Mouse (Mus musculus) left cerebral cortex, postnatal 25 days (tissue): ENCODE results near the gene Tmx2. TPM values are rescaled to one million over a fixed set of nuclear protein-coding genes. Genes with fewer than 3 reads are reported as not detected.
"Not testable (repeated sequence)": the region's sequence is repeated elsewhere in the genome, so short reads cannot be mapped to it uniquely, and the experiment has no call there.

Source experiments
- DNase-seq, 2 experiments: peaks; one replicate each; pipeline ENCODE4 v3.0.0; 2022; ENCODE audit warnings: low spot score in 2 of 2, mixed read lengths in 1 of 2
- intact Hi-C: fragments of 180-260 bp; cut with DNase I; formaldehyde crosslinking; loops from one replicate; pipeline ENCODE4 v1.15.1; 2025
- total RNA-seq, 2 experiments: library from RNA; stranded (reverse); gene quantifications; 2 replicates each; pipeline ENCODE4 v1.2.3; 2021

Tmx2 gene
- 100 to 1,000 TPM; 225 to 235 TPM for total RNA-seq

GRCm38 (mm10) chr2:84679016-84679415, at the start of gene Tmx2:
Tmx2 (minus strand) TSS chr2:84679140.
- intact Hi-C loops = no loop called here
- no peak for DNase-seq

DNA sequence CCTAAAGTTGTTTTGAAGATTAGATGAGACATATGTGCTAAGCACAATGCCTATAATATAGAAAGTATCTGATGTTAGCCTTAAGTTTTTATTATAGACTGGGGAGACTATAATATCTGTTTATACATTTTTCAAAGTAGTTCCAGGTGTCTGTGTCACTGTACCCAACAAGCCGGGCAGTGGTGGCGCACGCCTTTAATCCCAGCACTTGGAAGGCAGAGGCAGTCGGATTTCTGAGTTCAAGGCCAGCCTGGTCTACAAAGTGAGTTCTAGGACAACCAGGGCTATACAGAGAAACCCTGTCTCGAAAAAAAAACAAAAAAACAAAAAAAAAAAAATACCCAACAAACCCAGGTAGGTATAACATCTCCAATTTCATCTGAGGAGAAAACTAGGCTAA, 49.3 kb upstream of the Tmx2 start:
- DNase-seq, intact Hi-C loops: not testable (repeated sequence)

DNA sequence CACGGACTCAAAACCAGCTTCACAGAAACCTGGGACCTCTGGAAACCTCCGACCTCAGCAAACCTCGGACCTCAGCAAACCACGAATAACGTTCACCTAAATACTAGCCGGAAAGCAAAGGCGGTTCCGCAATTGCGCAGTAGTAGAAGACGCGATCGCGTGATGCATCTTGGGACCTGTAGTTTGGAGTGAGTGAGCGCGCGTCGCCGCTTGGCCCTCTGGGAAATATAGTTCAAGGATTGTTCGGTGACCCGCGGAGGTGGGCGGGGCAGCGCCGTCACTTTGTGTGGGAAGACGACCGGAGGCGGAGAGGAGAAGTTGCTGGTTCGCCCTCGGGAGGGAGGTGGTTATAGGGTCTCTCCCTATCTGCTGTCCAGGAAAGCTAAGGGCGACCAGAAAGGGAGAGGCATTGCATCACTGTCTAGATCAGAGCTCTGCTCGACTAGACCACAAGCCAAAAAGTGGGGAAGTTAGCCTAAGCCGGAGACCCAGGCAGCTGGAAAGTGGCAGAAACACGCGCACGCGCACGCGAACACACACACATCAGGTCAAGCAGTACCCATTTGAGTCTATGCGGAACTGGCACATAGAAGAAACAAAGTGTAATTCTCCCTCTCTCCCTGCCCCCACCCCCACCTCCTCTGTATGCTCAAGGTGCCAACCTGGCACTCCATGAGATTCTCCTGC, 48.4 kb upstream of the Tmx2 start, which contains the start of gene Clp1:
Clp1 (minus strand) TSS at position 179 of the 687 bp plus-strand sequence.
- DNase-seq = peak; percentile 97 to 99
- intact Hi-C loops = loop anchor here (1.0 kb wide), 1 partner anchor 12 kb away; the partner anchor contains the start of gene Zdhhc5

DNA sequence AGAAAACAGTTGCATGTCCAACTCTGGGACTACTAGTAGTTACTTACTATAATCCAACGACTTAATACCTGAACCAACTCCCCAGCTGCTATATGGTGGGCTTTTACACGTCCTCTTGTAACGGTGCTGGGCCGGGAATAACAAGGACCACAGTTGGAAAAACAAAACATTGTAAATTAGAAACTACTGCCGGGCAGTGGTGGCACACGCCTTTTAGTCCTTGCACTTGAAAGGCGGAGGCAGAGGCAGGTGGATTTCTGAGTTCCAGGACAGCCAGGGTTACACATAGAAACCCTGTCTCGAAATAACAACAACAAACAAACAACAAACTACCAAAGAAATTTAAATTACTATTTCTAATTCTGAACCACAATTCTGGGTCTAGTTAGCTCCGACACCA, 47.8 kb upstream of the Tmx2 start:
- intact Hi-C loops = loop anchor here (1.0 kb wide), 1 partner anchor 11 kb away; the partner anchor contains the start of gene Zdhhc5
- DNase-seq = no peak

DNA sequence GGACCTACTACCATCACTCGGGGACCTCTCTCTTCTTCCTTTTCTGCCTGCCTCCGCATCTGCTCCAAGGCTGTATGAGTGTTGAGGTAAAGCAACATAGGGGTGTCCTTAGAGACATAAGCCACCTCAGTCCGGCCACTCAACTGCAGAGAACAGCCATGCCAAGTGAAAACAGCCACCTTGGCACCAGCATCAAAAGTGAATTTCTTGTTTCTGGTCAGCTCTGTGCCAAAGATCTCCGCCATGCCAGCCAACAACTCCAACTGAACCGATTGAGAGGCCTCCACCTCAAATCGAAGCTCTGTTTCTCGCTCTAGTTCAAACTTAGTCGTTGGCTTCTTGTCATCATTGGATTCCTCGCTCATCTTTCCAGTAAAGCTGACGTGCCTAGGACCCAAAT, 46.8 kb upstream of the Tmx2 start:
- intact Hi-C loops = no loop called here
- no peak for DNase-seq

- intact Hi-C loops = no loop called here
- no peak for DNase-seq
Observed at GRCm38 (mm10) chr2:84723856-84724255, 44.9 kb upstream of the Tmx2 start.

- DNase-seq = no peak
- intact Hi-C loops = no loop called here
Observed at GRCm38 (mm10) chr2:84721182-84721581, 42.2 kb upstream of the Tmx2 start.

- intact Hi-C loops = no loop called here
- DNase-seq = no peak
Observed at GRCm38 (mm10) chr2:84720718-84721117, 41.8 kb upstream of the Tmx2 start.

- intact Hi-C loops = loop anchor here (5.0 kb wide), 3 partner anchors 80 to 330 kb away; partner anchors contain the start of genes Rtn4rl2, Tnks1bp1 and Ube2l6
- DNase-seq = no peak
Observed at GRCm38 (mm10) chr2:84717357-84717756, 38.4 kb upstream of the Tmx2 start.

GRCm38 (mm10) chr2:84716423-84717355, 37.7 kb upstream of the Tmx2 start:
- intact Hi-C loops = loop anchor here (5.0 kb wide), 3 partner anchors 81 to 331 kb away; partner anchors contain the start of genes Rtn4rl2, Tnks1bp1 and Ube2l6
- DNase-seq = no peak

- peak; percentile 67 to 97 for DNase-seq
- intact Hi-C loops = loop anchor here (1.0 to 5.0 kb wide), 4 partner anchors 12 to 332 kb away; partner anchors contain the start of genes Clp1, Rtn4rl2, Tnks1bp1 and Ube2l6
Observed at GRCm38 (mm10) chr2:84715562-84716361, 36.8 kb upstream of the Tmx2 start.

GRCm38 (mm10) chr2:84714811-84715561, 36.0 kb upstream of the Tmx2 start, which contains the start of gene Zdhhc5:
Zdhhc5 (minus strand) TSS chr2:84715180.
- DNase-seq = peak; percentile 99
- intact Hi-C loops = loop anchor here (1.0 to 5.0 kb wide), 4 partner anchors 12 to 332 kb away; partner anchors contain the start of genes Clp1, Rtn4rl2, Tnks1bp1 and Ube2l6

GRCm38 (mm10) chr2:84714422-84714810, 35.5 kb upstream of the Tmx2 start:
- no peak for DNase-seq
- intact Hi-C loops = no loop called here

GRCm38 (mm10) chr2:84711898-84712297, 33.0 kb upstream of the Tmx2 start:
- intact Hi-C loops = no loop called here
- no peak for DNase-seq

- no peak for DNase-seq
- intact Hi-C loops = no loop called here
Observed at GRCm38 (mm10) chr2:84707523-84707922, 28.6 kb upstream of the Tmx2 start.

GRCm38 (mm10) chr2:84705295-84705694, 26.4 kb upstream of the Tmx2 start:
- intact Hi-C loops = no loop called here

DNA sequence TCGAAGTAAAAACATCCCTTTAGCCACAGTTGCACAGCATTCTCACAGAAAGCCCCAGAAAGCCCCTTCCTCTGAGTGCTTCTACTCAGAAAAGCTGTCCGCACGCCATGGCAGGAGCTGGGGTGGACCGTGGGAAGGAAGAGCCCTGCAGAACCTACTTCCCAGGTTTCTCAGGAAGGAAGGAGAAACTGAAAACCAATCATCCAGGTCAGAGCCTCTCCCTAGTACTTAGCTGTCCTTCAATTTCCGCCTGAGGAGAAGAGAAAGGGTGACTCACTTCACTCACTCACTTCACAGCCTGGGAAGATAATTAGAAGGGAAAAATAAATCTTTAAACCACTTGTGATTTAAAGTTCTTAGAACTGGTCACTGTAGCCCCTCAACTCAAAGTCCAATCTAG, 25.4 kb upstream of the Tmx2 start:
- DNase-seq = no peak
- intact Hi-C loops = no loop called here

More at GRCm38 (mm10) chr2:84705295-84705694, 26.4 kb upstream of the Tmx2 start:
- DNase-seq = no peak

GRCm38 (mm10) chr2:84703497-84703896, 24.6 kb upstream of the Tmx2 start:
- intact Hi-C loops = no loop called here

More at GRCm38 (mm10) chr2:84703497-84703896, 24.6 kb upstream of the Tmx2 start:
- no peak for DNase-seq
